Mouse (Mus musculus) ES-E14 (cell line): ENCODE results near the gene Rp9.

Experiments used
- CHD2 ChIP-seq: IDR thresholded peaks from 2 replicates; pipeline ENCODE4 v1.6.1; 2014; ENCODE audit warnings: mild to moderate bottlenecking, low read depth, low read length, inconsistent platforms
- HCFC1 ChIP-seq: IDR thresholded peaks from 2 replicates; pipeline ENCODE4 v1.6.1; 2012; ENCODE audit warnings: low read length, inconsistent platforms, borderline replicate concordance; ENCODE audit not compliant: insufficient read depth
- MAFK ChIP-seq: IDR thresholded peaks from 2 replicates; pipeline ENCODE4 v1.6.1; 2014; ENCODE audit warnings: mild to moderate bottlenecking, low read depth, low read length, inconsistent platforms; ENCODE audit not compliant: insufficient read depth
- ZC3H11A ChIP-seq: IDR thresholded peaks from 2 replicates; pipeline ENCODE4 v1.6.1; 2012; ENCODE audit warnings: low read depth, mild to moderate bottlenecking, inconsistent platforms, low read length, borderline replicate concordance
- ZNF384 ChIP-seq: IDR thresholded peaks from 2 replicates; pipeline ENCODE4 v1.6.1; 2012; ENCODE audit warnings: low read depth, low read length, inconsistent platforms

GRCm38 (mm10) chr9:22417547-22417946 is 52.0 kb downstream of the Rp9 start:
- TF ChIP-seq MAFK: no peak
- no peak for TF ChIP-seq ZC3H11A
- no peak for TF ChIP-seq HCFC1
- TF ChIP-seq ZNF384: no peak
- TF ChIP-seq CHD2: no peak
